Comparison of ENCODE assay signal across 31 mouse cellular contexts in genomic region chr10:78594157-78594556, GRCm38 (mm10). TPM values are rescaled to one million over a fixed set of nuclear protein-coding genes. Genes with fewer than 3 reads are reported as not detected.
A peak's percentile ranks its signal among the peaks of the same experiment; 100 is the strongest.
DNase-seq lines count a peak whose midpoint lies in the region; ATAC-seq and TF ChIP-seq lines count a peak whose summit lies in the region.
"Had no signal": no experiment of that assay in that cellular context is flagged by ENCODE, and none has a peak within 500 bp of the region (broad histone marks: within the 10 kb centered on the region; RNA-seq: fewer than 3 reads in every experiment).

No protein-coding gene starts in this region.

- no peak for TF ChIP-seq CTCF in kidney, adult 2 months (conservative IDR thresholded peaks at IDR 0.05; ENCODE audit: insufficient read depth, insufficient read length, low read depth, low read length)
- TF ChIP-seq CTCF in layer of hippocampus, adult 2 months (conservative IDR thresholded peaks at IDR 0.05), result no peak

- H3K4me2 ChIP-seq in heart, embryonic 12.5 days, result no peak overlapping the region
- H3K4me2 ChIP-seq: embryonic facial prominence, embryonic 12.5 days; forebrain, embryonic 13.5 days; heart, embryonic 13.5 days; limb, embryonic 13.5 days; liver, embryonic 12.5 days; neural tube, embryonic 12.5 days had no signal

- peaks cover 12% of the 10 kb centered on the region for H3K4me1 ChIP-seq in heart, embryonic 12.5 days (replicated peaks)
- peaks cover 8% of the 10 kb centered on the region; the same call in 1 of the 2 replicates for H3K4me1 ChIP-seq in kidney, adult 2 months (ENCODE audit: control insufficient read depth, insufficient read depth, low read length)

- H3K27me3 ChIP-seq in heart, embryonic 12.5 days (replicated peaks), result no peaks in the 10 kb centered on the region; the same call in 1 of the 2 replicates
- H3K27me3 ChIP-seq in kidney, adult 2 months (replicated peaks; ENCODE audit: control insufficient read depth, insufficient read depth, low read length), result no peaks in the 10 kb centered on the region
- H3K27me3 ChIP-seq: embryonic facial prominence, embryonic 12.5 days; forebrain, embryonic 13.5 days; heart, embryonic 13.5 days; limb, embryonic 13.5 days; neural tube, embryonic 12.5 days had no signal

- no peak overlapping the region for H3K27ac ChIP-seq in heart, embryonic 12.5 days (ENCODE audit: poor library complexity, severe bottlenecking)
- H3K27ac ChIP-seq in kidney, adult 2 months (ENCODE audit: insufficient read depth, low read depth, low read length), result no peak overlapping the region
- no peak overlapping the region for H3K27ac ChIP-seq in layer of hippocampus, adult 2 months
- H3K27ac ChIP-seq: embryonic facial prominence, embryonic 12.5 days; forebrain, embryonic 13.5 days; heart, embryonic 13.5 days; kidney, postnatal 0 days; limb, embryonic 13.5 days; liver, embryonic 12.5 days; neural tube, embryonic 12.5 days had no signal

- DNase-seq in heart, adult 11 months, result peak; percentile 68
- peak; percentile 33 to 48 for DNase-seq in kidney, postnatal 36 days
- DNase-seq in kidney, adult 2 months, result no peak
- peak; percentile 74 for DNase-seq in 3T3-L1 (ENCODE audit: low read depth, low spot score)
- no peak for DNase-seq in layer of hippocampus, adult 2 months (ENCODE audit: low spot score in 2 of 2)
- no peak for DNase-seq in ovary, postnatal 14 days (ENCODE audit: low spot score)
- DNase-seq: adrenal gland, postnatal 10 days; cerebellum, adult 2 months; cerebellum, postnatal 25 days; heart, postnatal 14 days; layer of hippocampus, postnatal 36 days; lung, adult 2 months; midbrain, embryonic 14.5 days; retina, postnatal 1 day had no signal

- TF ChIP-seq POLR2A in kidney, adult 2 months (IDR thresholded peaks at IDR 0.05; ENCODE audit: low read depth, low read length), result no peak

- H3K9me3 ChIP-seq in heart, embryonic 12.5 days (replicated peaks), result no peaks in the 10 kb centered on the region
- H3K9me3 ChIP-seq: embryonic facial prominence, embryonic 12.5 days; forebrain, embryonic 13.5 days; heart, embryonic 13.5 days; limb, embryonic 13.5 days; liver, embryonic 12.5 days; neural tube, embryonic 12.5 days had no signal

- peaks cover 10% of the 10 kb centered on the region for H3K36me3 ChIP-seq in heart, embryonic 12.5 days
- H3K36me3 ChIP-seq in kidney, adult 2 months (ENCODE audit: control insufficient read depth, insufficient read depth, low read length), result no peaks in the 10 kb centered on the region

- ATAC-seq in heart, embryonic 12.5 days (ENCODE audit: insufficient number of reproducible peaks, low FRiP score), result no peak
- peak; percentile 6 for ATAC-seq in activated CD4-positive, CD25-positive, alpha-beta regulatory T cell, adult 4 months
- ATAC-seq: forebrain, embryonic 13.5 days; liver, embryonic 12.5 days had no signal

- WGBS in heart, embryonic 12.5 days, result 63% methylated on average over 6 of the region's 6 CpGs
- WGBS in kidney, adult 2 months, result 53% methylated on average over 6 of the region's 6 CpGs

- no peak overlapping the region for H3K9ac ChIP-seq in heart, embryonic 12.5 days
- H3K9ac ChIP-seq: embryonic facial prominence, embryonic 12.5 days; forebrain, embryonic 13.5 days; heart, embryonic 13.5 days; limb, embryonic 13.5 days; liver, embryonic 12.5 days; neural tube, embryonic 12.5 days had no signal

- no peak overlapping the region for H3K4me3 ChIP-seq in heart, embryonic 12.5 days
- no peak overlapping the region for H3K4me3 ChIP-seq in kidney, adult 2 months (ENCODE audit: insufficient read depth, low read depth, low read length)
- no peak overlapping the region for H3K4me3 ChIP-seq in layer of hippocampus, adult 2 months
- H3K4me3 ChIP-seq: embryonic facial prominence, embryonic 12.5 days; forebrain, embryonic 13.5 days; heart, embryonic 13.5 days; limb, embryonic 13.5 days; liver, embryonic 12.5 days; neural tube, embryonic 12.5 days had no signal

RNA-seq across cellular contexts. Expression of gene Syde1, which starts 2.4 kb away (rescaled TPM):
- polyA plus RNA-seq in heart, embryonic 12.5 days (2016; fragmentation: Nextera tagmentation; extraction: Ambion mirVana), result 14.2 and 15.3 TPM in 2 replicates
- polyA plus RNA-seq in kidney, adult 2 months (2012; rRNA removed), result 23.6 and 28.8 TPM in 2 replicates
- 1 to 10 TPM in 1 of 2 experiments, under 1 TPM in 1; 0.46 to 1.1 TPM for polyA plus RNA-seq in activated CD4-positive, CD25-positive, alpha-beta regulatory T cell, adult 4 months (2017; shearing (Covaris generic))
- total RNA-seq in layer of hippocampus, adult 2 months (2021), result 1 to 10 TPM; 6.3 TPM
- total RNA-seq: MEL had no signal

RNA-seq across cellular contexts. Expression of gene Ilvbl, which starts 20.0 kb away (rescaled TPM):
- polyA plus RNA-seq in heart, embryonic 12.5 days (2016; fragmentation: Nextera tagmentation; extraction: Ambion mirVana), result 46.5 and 47.6 TPM in 2 replicates
- polyA plus RNA-seq in kidney, adult 2 months (2012; rRNA removed), result 53.5 and 60.6 TPM in 2 replicates
- 10 to 100 TPM; 62.9 to 71.6 TPM for polyA plus RNA-seq in activated CD4-positive, CD25-positive, alpha-beta regulatory T cell, adult 4 months (2017; shearing (Covaris generic))
- total RNA-seq in layer of hippocampus, adult 2 months (2021), result 10 to 100 TPM; 27.8 to 30.2 TPM

RNA-seq across cellular contexts. Expression of gene Olfr1357, which starts 23.7 kb away (rescaled TPM):
- polyA plus RNA-seq in heart, embryonic 12.5 days (2016; fragmentation: Nextera tagmentation; extraction: Ambion mirVana), result not detected in 2 replicates
- not detected in 2 replicates for polyA plus RNA-seq in kidney, adult 2 months (2012; rRNA removed)
- polyA plus RNA-seq in activated CD4-positive, CD25-positive, alpha-beta regulatory T cell, adult 4 months (2017; shearing (Covaris generic)), result not detected
- not detected for total RNA-seq in layer of hippocampus, adult 2 months (2021)
- total RNA-seq: adrenal gland, postnatal 10 days; gastrocnemius, adult 8-10 months; heart, postnatal 14 days; layer of hippocampus, adult 8-10 months; layer of hippocampus, postnatal 36 days; left cerebral cortex, postnatal 10 days; megakaryocyte, adult 5-6 weeks; MEL had no signal
- polyA plus RNA-seq: cerebellum, adult 2 months; embryonic facial prominence, embryonic 12.5 days; forebrain, embryonic 13.5 days; gonadal fat pad, adult 2 months; heart, embryonic 13.5 days; hindbrain, embryonic 11.5 days; kidney, postnatal 0 days; limb, embryonic 13.5 days; liver, embryonic 12.5 days; lung, adult 2 months; midbrain, embryonic 14.5 days; neural tube, embryonic 12.5 days; stomach, embryonic 14.5 days had no signal

Comparison
In these comparisons a context has a peak if more than half of its experiments do, and no peak if none do; other contexts are left out.
1. DNase-seq: peak in heart, adult 11 months (single experiment), kidney, postnatal 36 days (2 of 2) and 3T3-L1 (single experiment); none in kidney, adult 2 months (single experiment), layer of hippocampus, adult 2 months (0 of 2) and ovary, postnatal 14 days (single experiment).